Mouse (Mus musculus) G1E (cell line): ENCODE data around the gene Gm9745.
"Not testable (repeated sequence)": the region's sequence is repeated elsewhere in the genome, so short reads cannot be mapped to it uniquely, and the experiment has no call there.

ENCODE experiments used
- CTCF ChIP-seq: IDR thresholded peaks from 2 replicates; pipeline ENCODE4 v1.5.1; 2012; ENCODE audit warnings: low read depth, low read length, inconsistent platforms, mixed read lengths
- GATA1 ChIP-seq: IDR thresholded peaks from 2 replicates; pipeline ENCODE4 v1.6.1; 2012; ENCODE audit warnings: borderline replicate concordance, low read length, inconsistent platforms, mixed read lengths
- GATA2 ChIP-seq: IDR thresholded peaks from 2 replicates; pipeline ENCODE4 v1.6.1; 2012; ENCODE audit warnings: low read depth, low read length, inconsistent platforms, borderline replicate concordance
- POLR2AphosphoS5 ChIP-seq: IDR thresholded peaks from 2 replicates; pipeline ENCODE4 v1.6.1; 2012; ENCODE audit warnings: low read depth, low read length, inconsistent platforms; ENCODE audit not compliant: insufficient replicate concordance
- TAL1 ChIP-seq: conservative IDR thresholded peaks from 2 replicates; pipeline ENCODE4 v1.6.1; 2012; ENCODE audit warnings: low read depth, low read length, inconsistent platforms, mixed read lengths

DNA sequence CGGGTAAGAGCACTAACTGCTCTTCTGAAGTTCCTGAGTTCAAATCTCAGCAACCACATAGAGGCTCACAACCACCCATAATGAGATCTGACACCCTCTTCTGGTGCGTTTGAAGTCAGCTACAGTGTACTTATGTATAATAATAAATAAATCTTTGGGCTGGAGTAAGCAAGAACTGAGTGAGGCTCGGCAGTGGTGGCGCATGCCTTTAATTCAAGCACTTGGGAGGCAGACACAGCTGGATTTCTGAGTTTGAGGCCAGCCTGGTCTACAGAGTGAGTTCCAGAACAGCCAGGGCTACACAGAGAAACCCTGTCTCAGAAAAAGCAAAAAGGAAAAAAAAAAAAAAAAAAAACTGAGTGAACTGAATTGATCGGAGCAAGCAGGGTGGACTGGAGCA is 49.2 kb upstream of the Gm9745 start:
- not testable (repeated sequence) for TF ChIP-seq CTCF, POLR2AphosphoS5, GATA1, TAL1, GATA2
